Mouse (Mus musculus): ENCODE measurements around the gene Mapk7.

The Mapk7 gene

GRCm38 (mm10) chr11:61449499-61450292, 44.5 kb downstream of the Mapk7 start:
- peak; percentile 8 to 17 for DNase-seq

- no peak for DNase-seq
Measured at GRCm38 (mm10) chr11:61448599-61449225, 45.5 kb downstream of the Mapk7 start.

GRCm38 (mm10) chr11:61448041-61448440, 46.2 kb downstream of the Mapk7 start:
- DNase-seq = no peak

- no peak for DNase-seq
Measured at GRCm38 (mm10) chr11:61447296-61447695, 46.9 kb downstream of the Mapk7 start.

- no peak for DNase-seq
Measured at GRCm38 (mm10) chr11:61443807-61444206, 50.4 kb downstream of the Mapk7 start.

GRCm38 (mm10) chr11:61441670-61442069, 52.5 kb downstream of the Mapk7 start:
- DNase-seq = no peak

GRCm38 (mm10) chr11:61440416-61440815, 53.8 kb downstream of the Mapk7 start:
- no peak for DNase-seq

- DNase-seq = no peak
Measured at GRCm38 (mm10) chr11:61439170-61439569, 55.0 kb downstream of the Mapk7 start.

All from thymus, postnatal 36 days (tissue).